Mouse (Mus musculus): Measurements from ENCODE around the gene Wscd2. TPM values are rescaled to one million over a fixed set of nuclear protein-coding genes. Genes with fewer than 3 reads are reported as not detected.
A peak's percentile ranks its signal among the peaks of the same experiment; 100 is the strongest.

Wscd2 gene
- polyA plus RNA-seq, 1 experiment from 2014 or later = 11.0 TPM

DNA sequence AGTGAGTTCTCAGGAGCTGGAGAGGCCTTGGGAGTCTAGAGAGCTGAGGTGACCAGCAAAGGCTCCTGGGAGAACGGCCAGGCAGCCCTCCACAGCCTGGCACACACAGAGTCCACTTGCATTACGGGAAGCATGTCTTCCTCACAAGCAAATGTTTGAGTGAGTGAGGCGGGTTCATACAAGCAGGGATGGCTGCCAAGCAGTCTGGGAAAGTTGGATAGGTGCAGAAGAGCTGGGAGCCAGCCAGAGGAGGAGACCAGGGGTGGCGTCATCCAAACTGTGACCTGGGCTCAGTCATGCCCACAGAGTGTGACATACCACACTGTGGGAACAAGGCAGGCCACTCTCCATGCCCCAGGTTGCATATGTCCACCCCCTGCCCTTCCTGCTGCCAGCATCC is 134.9 kb downstream of the Wscd2 start:
- H3K4me1 ChIP-seq = peaks cover 51% of the 10 kb centered on the region

DNA sequence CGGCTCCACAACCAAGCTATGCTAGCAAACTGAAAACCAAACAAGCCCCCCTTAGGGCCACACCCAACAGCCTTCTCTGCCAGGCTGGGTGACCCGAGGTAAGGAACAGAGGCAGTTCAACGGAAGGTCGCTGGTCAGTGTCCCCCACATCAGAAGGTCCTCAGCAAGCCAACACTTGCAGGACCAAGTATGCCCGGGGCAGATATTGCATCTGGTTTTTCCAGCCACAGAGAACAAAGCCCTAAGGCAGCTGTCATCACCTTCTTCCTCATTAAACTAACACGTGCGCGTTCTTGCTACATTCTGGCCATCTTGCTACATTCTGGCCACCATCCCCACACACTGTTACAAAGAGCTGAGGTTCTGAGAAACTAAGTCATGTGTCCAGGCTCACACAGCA is 136.2 kb downstream of the Wscd2 start:
- no peak for ATAC-seq (ENCODE audit: insufficient number of reproducible peaks, low FRiP score, low TSS enrichment, low read depth)
- Histone ChIP-seq H3K4me1 (peaks cover 59% of the 10 kb centered on the region), H3K9me3 (no peaks in the 10 kb centered on the region), H3K36me3 (no peaks in the 10 kb centered on the region), H3K4me3 (no peak overlapping the region), H3K27me3 (no peaks in the 10 kb centered on the region), H3K4me2 (no peak overlapping the region), H3K9ac (no peak overlapping the region), H3K27ac (no peak overlapping the region)
- 33% methylated on average over 8 of the region's 8 CpGs for WGBS

More for the DNA sequence above, 134.9 kb downstream of the Wscd2 start:
- H3K27me3 ChIP-seq = no peaks in the 10 kb centered on the region
- no peaks in the 10 kb centered on the region for H3K9me3 ChIP-seq
- ATAC-seq (ENCODE audit: insufficient number of reproducible peaks, low FRiP score, low TSS enrichment, low read depth) = no peak
- H3K27ac ChIP-seq = no peak overlapping the region
- H3K4me3 ChIP-seq = no peak overlapping the region
- WGBS = 65% methylated on average over 4 of the region's 4 CpGs
- no peak overlapping the region for H3K4me2 ChIP-seq
- H3K36me3 ChIP-seq = no peaks in the 10 kb centered on the region
- H3K9ac ChIP-seq = no peak overlapping the region

DNA sequence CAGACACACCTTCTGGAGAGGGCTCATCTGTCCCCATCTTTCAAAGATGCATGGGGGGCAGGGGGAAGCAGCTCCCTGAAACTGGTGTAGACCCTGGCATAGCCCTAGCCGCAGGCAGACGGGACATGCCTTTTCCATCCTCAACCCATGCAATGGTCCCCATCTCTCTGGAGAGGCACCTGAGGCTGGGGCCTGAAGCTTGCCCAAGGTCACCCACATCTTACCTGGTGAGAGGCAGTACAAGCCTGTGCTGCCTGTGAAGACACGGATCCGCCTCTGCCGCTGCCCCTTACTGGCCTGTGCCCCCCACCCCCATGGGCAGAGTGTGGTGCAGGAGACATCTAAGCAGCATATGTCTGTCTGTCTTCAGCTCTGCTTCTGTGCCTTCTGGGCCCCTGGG is 136.9 kb downstream of the Wscd2 start:
- Histone ChIP-seq H3K36me3 (no peaks in the 10 kb centered on the region), H3K27me3 (no peaks in the 10 kb centered on the region), H3K27ac (no peak overlapping the region), H3K4me3 (no peak overlapping the region), H3K4me1 (peaks cover 61% of the 10 kb centered on the region), H3K9ac (no peak overlapping the region), H3K4me2 (no peak overlapping the region), H3K9me3 (no peaks in the 10 kb centered on the region)
- WGBS = 80% methylated on average over 5 of the region's 5 CpGs
- no peak for ATAC-seq (ENCODE audit: insufficient number of reproducible peaks, low FRiP score, low TSS enrichment, low read depth)

GRCm38 (mm10) chr5:113627820-113628437 is 137.8 kb downstream of the Wscd2 start:
- Histone ChIP-seq H3K27ac (peak overlapping the region; percentile 55; the same call in 1 of the 2 replicates), H3K4me2 (no peak overlapping the region), H3K36me3 (no peaks in the 10 kb centered on the region), H3K9ac (no peak overlapping the region), H3K27me3 (no peaks in the 10 kb centered on the region), H3K4me1 (peaks cover 69% of the 10 kb centered on the region), H3K9me3 (no peaks in the 10 kb centered on the region), H3K4me3 (no peak overlapping the region)
- peak; percentile 49 for ATAC-seq (ENCODE audit: insufficient number of reproducible peaks, low FRiP score, low TSS enrichment, low read depth)
- WGBS = 31% methylated on average over 11 of the region's 11 CpGs

GRCm38 (mm10) chr5:113629248-113629647 is 139.1 kb downstream of the Wscd2 start:
- no peak overlapping the region for H3K4me3 ChIP-seq
- no peak overlapping the region for H3K4me2 ChIP-seq
- H3K27me3 ChIP-seq = no peaks in the 10 kb centered on the region
- WGBS = 59% methylated on average over 3 of the region's 3 CpGs
- peak overlapping the region; percentile 55 for H3K27ac ChIP-seq
- peaks cover 82% of the 10 kb centered on the region for H3K4me1 ChIP-seq
- no peak overlapping the region for H3K9ac ChIP-seq
- ATAC-seq (ENCODE audit: insufficient number of reproducible peaks, low FRiP score, low TSS enrichment, low read depth) = no peak
- H3K36me3 ChIP-seq = no peaks in the 10 kb centered on the region
- no peaks in the 10 kb centered on the region for H3K9me3 ChIP-seq

GRCm38 (mm10) chr5:113630116-113630515 is 140.0 kb downstream of the Wscd2 start:
- no peak overlapping the region for H3K4me3 ChIP-seq
- no peaks in the 10 kb centered on the region for H3K36me3 ChIP-seq
- no peaks in the 10 kb centered on the region for H3K27me3 ChIP-seq
- WGBS = 64% methylated on average over 10 of the region's 10 CpGs
- H3K9ac ChIP-seq = no peak overlapping the region
- no peaks in the 10 kb centered on the region for H3K9me3 ChIP-seq
- no peak overlapping the region for H3K4me2 ChIP-seq
- peaks cover 82% of the 10 kb centered on the region for H3K4me1 ChIP-seq
- ATAC-seq (ENCODE audit: insufficient number of reproducible peaks, low FRiP score, low TSS enrichment, low read depth) = no peak
- no peak overlapping the region for H3K27ac ChIP-seq

GRCm38 (mm10) chr5:113633037-113633714 is 143.0 kb downstream of the Wscd2 start:
- no peaks in the 10 kb centered on the region for H3K9me3 ChIP-seq
- H3K27ac ChIP-seq = peak overlapping the region; percentile 67; the same call in 1 of the 2 replicates
- H3K9ac ChIP-seq = no peak overlapping the region
- H3K36me3 ChIP-seq = no peaks in the 10 kb centered on the region
- 10% methylated on average over 9 of the region's 9 CpGs for WGBS
- peaks cover 83% of the 10 kb centered on the region for H3K4me1 ChIP-seq
- H3K4me3 ChIP-seq = no peak overlapping the region
- H3K4me2 ChIP-seq = peak overlapping the region; percentile 12; the same call in 1 of the 2 replicates
- ATAC-seq (ENCODE audit: insufficient number of reproducible peaks, low FRiP score, low TSS enrichment, low read depth) = no peak
- no peaks in the 10 kb centered on the region for H3K27me3 ChIP-seq

- H3K27ac ChIP-seq = peak overlapping the region; percentile 67
- H3K4me1 ChIP-seq = peaks cover 76% of the 10 kb centered on the region
- no peaks in the 10 kb centered on the region for H3K9me3 ChIP-seq
- ATAC-seq (ENCODE audit: insufficient number of reproducible peaks, low FRiP score, low TSS enrichment, low read depth) = peak; percentile 64
- no peaks in the 10 kb centered on the region for H3K36me3 ChIP-seq
- H3K4me2 ChIP-seq = peak overlapping the region; percentile 12; the same call in 1 of the 2 replicates
- no peak overlapping the region for H3K4me3 ChIP-seq
- no peak overlapping the region for H3K9ac ChIP-seq
- no peaks in the 10 kb centered on the region for H3K27me3 ChIP-seq
- WGBS = 27% methylated on average over 13 of the region's 13 CpGs
Measured at GRCm38 (mm10) chr5:113634024-113634651, 144.0 kb downstream of the Wscd2 start.

DNA sequence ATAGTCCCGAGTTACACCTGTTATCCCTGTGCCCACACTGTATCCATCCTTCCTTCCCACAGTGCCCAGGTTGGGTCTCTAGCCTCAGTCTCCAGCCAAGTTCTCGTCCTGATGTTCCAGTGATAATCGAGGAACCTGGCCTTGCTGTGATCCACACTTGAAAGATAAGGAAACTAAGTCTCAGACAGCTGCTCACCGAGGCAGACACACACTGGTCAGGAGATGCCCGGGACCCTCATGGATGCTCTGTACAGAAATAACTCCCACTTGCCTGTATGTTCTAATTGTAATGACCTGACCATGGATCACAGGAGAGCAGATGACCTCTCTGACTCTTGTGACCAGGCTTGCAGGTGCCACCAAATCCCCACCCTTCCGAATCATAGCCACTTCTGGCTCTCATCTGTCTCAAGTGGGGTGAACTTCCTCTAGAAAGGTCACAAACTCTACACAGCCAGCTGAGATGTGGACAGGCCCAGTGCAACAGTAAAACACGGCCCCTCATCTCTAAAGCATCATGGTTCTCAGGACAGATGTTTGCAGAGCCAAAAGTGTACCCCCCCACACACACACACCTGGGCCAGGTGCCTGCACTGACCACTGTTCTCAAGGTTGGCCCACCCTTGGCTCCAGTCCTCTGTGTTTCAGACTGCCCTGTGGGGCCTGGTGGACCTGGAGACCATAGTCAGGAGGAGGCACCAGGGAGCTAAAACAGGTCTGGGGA is 144.9 kb downstream of the Wscd2 start:
- no peak for ATAC-seq (ENCODE audit: insufficient number of reproducible peaks, low FRiP score, low TSS enrichment, low read depth)
- no peaks in the 10 kb centered on the region for H3K36me3 ChIP-seq
- H3K9me3 ChIP-seq = no peaks in the 10 kb centered on the region
- H3K4me1 ChIP-seq = peaks cover 73% of the 10 kb centered on the region
- no peak overlapping the region for H3K4me3 ChIP-seq
- WGBS = 78% methylated on average over 7 of the region's 7 CpGs
- H3K27me3 ChIP-seq = no peaks in the 10 kb centered on the region
- H3K4me2 ChIP-seq = no peak overlapping the region
- H3K27ac ChIP-seq = no peak overlapping the region
- no peak overlapping the region for H3K9ac ChIP-seq

DNA sequence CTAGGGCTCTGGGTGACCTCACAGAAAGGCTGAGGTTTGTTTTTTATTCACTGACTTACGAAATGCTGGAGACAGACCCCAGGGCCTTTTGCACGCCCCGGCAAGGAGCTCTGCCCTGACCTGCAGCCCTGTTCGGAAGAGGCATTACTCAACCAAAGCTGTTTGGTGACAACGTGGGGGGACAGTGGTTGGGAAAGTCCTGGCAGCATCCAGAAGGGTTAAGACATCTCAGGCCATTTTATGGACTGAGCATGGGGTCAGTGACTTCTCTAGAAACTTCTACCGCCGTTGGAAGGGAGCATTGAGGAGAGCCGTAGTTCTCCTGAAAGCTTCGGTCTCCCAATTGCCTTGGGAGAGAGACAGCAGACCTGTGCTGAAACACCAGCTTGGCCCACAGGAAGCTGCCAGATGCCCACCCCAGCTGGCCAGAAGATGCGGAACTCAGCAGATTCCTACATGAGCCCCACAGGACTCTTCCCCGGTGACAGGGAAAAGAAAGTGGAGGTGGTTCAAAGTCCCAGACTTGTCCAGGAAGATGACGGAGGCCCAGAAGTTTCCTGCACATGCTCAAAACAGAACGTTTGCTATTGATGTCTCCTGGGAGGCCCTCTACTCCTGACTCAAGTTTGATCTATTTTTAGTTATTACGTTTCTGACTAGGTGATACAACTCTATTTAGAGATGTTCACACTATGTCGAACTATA is 145.9 kb downstream of the Wscd2 start:
- WGBS = 72% methylated on average over 15 of the region's 15 CpGs

DNA sequence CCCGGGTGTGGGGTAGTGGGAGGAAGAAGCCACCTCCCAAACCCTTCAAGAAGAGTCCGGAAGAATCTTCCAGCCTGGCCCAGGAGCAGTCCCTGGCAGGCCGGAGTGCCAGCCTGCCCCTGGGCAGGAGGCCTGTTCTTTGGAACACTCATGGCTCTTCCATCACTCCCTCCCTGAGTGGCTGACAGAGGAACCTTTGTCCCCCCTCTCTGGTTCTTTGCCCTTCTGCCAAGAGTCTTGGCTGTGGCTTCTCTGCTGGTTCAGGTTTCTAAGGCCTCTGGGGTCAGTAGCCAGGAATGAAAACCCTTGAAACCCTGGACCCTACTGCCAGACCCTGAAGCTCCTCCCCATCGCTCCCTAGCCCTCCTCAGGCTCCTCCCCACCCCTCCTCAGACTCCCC is 147.5 kb downstream of the Wscd2 start:
- WGBS = 74% methylated on average over 4 of the region's 4 CpGs
- H3K36me3 ChIP-seq = no peaks in the 10 kb centered on the region
- H3K9ac ChIP-seq = no peak overlapping the region
- H3K27me3 ChIP-seq = no peaks in the 10 kb centered on the region
- no peak; the same call in 1 of the 2 replicates for ATAC-seq (ENCODE audit: insufficient number of reproducible peaks, low FRiP score, low TSS enrichment, low read depth)
- H3K4me1 ChIP-seq = peaks cover 59% of the 10 kb centered on the region
- no peak overlapping the region for H3K4me2 ChIP-seq
- H3K27ac ChIP-seq = peak overlapping the region; percentile 55; the same call in 1 of the 2 replicates
- H3K4me3 ChIP-seq = no peak overlapping the region
- H3K9me3 ChIP-seq = no peaks in the 10 kb centered on the region

More for the DNA sequence above, 145.9 kb downstream of the Wscd2 start:
- Histone ChIP-seq H3K27me3 (no peaks in the 10 kb centered on the region), H3K4me3 (no peak overlapping the region), H3K4me2 (no peak overlapping the region), H3K36me3 (no peaks in the 10 kb centered on the region), H3K27ac (no peak overlapping the region), H3K9ac (no peak overlapping the region), H3K4me1 (peaks cover 67% of the 10 kb centered on the region), H3K9me3 (no peaks in the 10 kb centered on the region)
- no peak for ATAC-seq (ENCODE audit: insufficient number of reproducible peaks, low FRiP score, low TSS enrichment, low read depth)
